Mouse (Mus musculus): ENCODE data around the gene Camta2. TPM values are rescaled to one million over a fixed set of nuclear protein-coding genes. Genes with fewer than 3 reads are reported as not detected.

Gene Camta2
- total and polyA plus RNA-seq, 3 experiments, result 1.0 to 17.0 (median 4.9) TPM

DNA sequence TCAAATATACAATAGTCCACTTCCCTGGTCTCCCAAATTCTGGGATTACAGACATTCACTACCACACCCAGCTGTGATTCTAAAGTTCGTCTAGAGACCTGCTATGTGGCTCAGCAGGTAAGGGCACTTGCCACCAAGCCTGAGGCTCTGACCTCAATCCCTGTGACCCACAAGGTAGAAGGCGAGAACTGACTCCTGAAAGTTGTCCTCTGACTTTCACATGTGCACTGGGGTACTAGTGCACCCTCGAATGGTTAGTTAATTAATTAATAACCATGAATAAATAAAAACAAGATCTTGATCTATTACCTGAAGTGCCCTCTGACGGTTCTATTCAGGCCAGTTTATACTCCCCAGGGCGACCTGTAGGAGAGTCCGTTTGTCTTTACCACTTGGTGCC, 25.3 kb upstream of the Camta2 start:
- Histone ChIP-seq H3K79me2 (replicated peaks; ENCODE audit: control insufficient read depth, extremely low read depth, insufficient read depth, poor library complexity, severe bottlenecking) (no peaks in the 10 kb centered on the region), H3K27ac (ENCODE audit: insufficient read depth, low read depth) (no peak overlapping the region), H3K36me3 (replicated peaks in 1 of 2; ENCODE audit: control insufficient read depth in 1 of 2, insufficient read depth in 1 of 2, low read length in 1 of 2) (peaks cover 36 to 81% of the 10 kb centered on the region in 2 experiments), H3K27me3 (replicated peaks) (no peaks in the 10 kb centered on the region), H3K4me1 (ENCODE audit: control insufficient read depth in 1 of 2, insufficient read depth in 2 of 2) (peaks cover 0 to 14% of the 10 kb centered on the region in 2 experiments; a peak in 2 of 4 replicates), H3K9ac (ENCODE audit: insufficient read depth, low read depth) (no peak overlapping the region), H3K4me3 (replicated peaks in 1 of 3; ENCODE audit: low read depth in 2 of 3, low read length in 2 of 3, poor library complexity in 1 of 3) (no peak overlapping the region), H3K4me2 (ENCODE audit: insufficient read depth, low read depth, poor library complexity, severe bottlenecking) (no peak overlapping the region), H3K9me3 (replicated peaks; ENCODE audit: low read length) (no peaks in the 10 kb centered on the region)
- TF ChIP-seq UBTF (IDR thresholded peaks at IDR 0.05; ENCODE audit: low read depth, low read length) (no peak), ZC3H11A (IDR thresholded peaks at IDR 0.05; ENCODE audit: low read depth, low read length) (no peak), USF1 (IDR thresholded peaks at IDR 0.05; ENCODE audit: low read depth, low read length) (no peak), SMC3 (IDR thresholded peaks at IDR 0.05; ENCODE audit: low read depth, low read length) (no peak), POLR2A (IDR thresholded peaks at IDR 0.05; ENCODE audit: low read depth, low read length) (no peak), ETS1 (conservative IDR thresholded peaks at IDR 0.05; ENCODE audit: low read depth, low read length) (no peak), PAX5 (IDR thresholded peaks at IDR 0.05; ENCODE audit: low read length) (no peak), MAFK (IDR thresholded peaks at IDR 0.05; ENCODE audit: insufficient replicate concordance, low read length) (no peak), MAX (IDR thresholded peaks at IDR 0.05; ENCODE audit: low read length) (no peak), GABPA (IDR thresholded peaks at IDR 0.05; ENCODE audit: insufficient replicate concordance, low read depth, low read length) (no peak), RAD21 (IDR thresholded peaks at IDR 0.05; ENCODE audit: low read depth, low read length) (no peak), CTCF (conservative IDR thresholded peaks at IDR 0.05 in 1 of 2, IDR thresholded peaks at IDR 0.05 in 1 of 2; ENCODE audit: low read depth in 2 of 2, low read length in 2 of 2) (no peak), ZNF384 (IDR thresholded peaks at IDR 0.05; ENCODE audit: low read depth, low read length) (no peak), CHD2 (IDR thresholded peaks at IDR 0.05; ENCODE audit: low read length) (no peak), MEF2A (IDR thresholded peaks at IDR 0.05; ENCODE audit: borderline replicate concordance, low read depth, low read length) (no peak), RCOR1 (conservative IDR thresholded peaks at IDR 0.05; ENCODE audit: low read depth, low read length) (no peak), NELFE (IDR thresholded peaks at IDR 0.05; ENCODE audit: low read depth, low read length) (no peak), JUND (conservative IDR thresholded peaks at IDR 0.05; ENCODE audit: low read depth, low read length) (no peak)
- DNase-seq (ENCODE audit: extremely low read depth), result no peak
- in situ Hi-C loops (cut with MboI; ENCODE audit: low pct_ligation_motif_present, low pct_unique_long_range_greater_than_20kb, low sequenced_read_pairs), result no loop called here
- dilution Hi-C loops (cut with MboI; ENCODE audit: extremely low pct_ligation_motif_present, extremely low pct_unique_long_range_greater_than_20kb, low sequenced_read_pairs), result no loop called here

DNA sequence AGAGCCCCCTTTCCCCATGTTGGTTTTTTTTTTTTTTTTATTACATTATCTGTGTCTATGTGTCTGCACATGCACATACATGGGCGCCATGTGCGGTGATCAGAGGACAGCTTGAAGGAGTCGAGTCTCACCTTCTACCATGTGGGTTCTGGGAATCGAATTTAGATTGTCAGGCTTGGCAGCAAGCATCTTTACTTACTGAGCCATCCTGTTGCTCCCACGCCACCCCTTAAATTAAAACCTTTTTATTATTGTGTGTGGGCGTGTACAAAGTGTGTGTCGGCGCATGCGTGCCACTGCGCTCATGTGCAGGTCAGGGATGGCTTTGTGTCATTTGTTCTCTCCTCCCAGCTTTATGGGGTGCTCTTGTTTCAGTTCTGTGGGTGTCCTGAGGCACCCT, 23.1 kb upstream of the Camta2 start:
- DNase-seq (ENCODE audit: extremely low read depth), result no peak
- Histone ChIP-seq H3K27me3 (replicated peaks) (no peaks in the 10 kb centered on the region), H3K79me2 (replicated peaks; ENCODE audit: control insufficient read depth, extremely low read depth, insufficient read depth, poor library complexity, severe bottlenecking) (no peaks in the 10 kb centered on the region), H3K4me2 (ENCODE audit: insufficient read depth, low read depth, poor library complexity, severe bottlenecking) (no peak overlapping the region), H3K9ac (ENCODE audit: insufficient read depth, low read depth) (no peak overlapping the region), H3K27ac (ENCODE audit: insufficient read depth, low read depth) (no peak overlapping the region), H3K4me3 (replicated peaks in 1 of 3; ENCODE audit: low read depth in 2 of 3, low read length in 2 of 3, poor library complexity in 1 of 3) (no peak overlapping the region), H3K36me3 (replicated peaks in 1 of 2; ENCODE audit: control insufficient read depth in 1 of 2, insufficient read depth in 1 of 2, low read length in 1 of 2) (peaks cover 39 to 81% of the 10 kb centered on the region in 2 experiments), H3K9me3 (replicated peaks; ENCODE audit: low read length) (no peaks in the 10 kb centered on the region), H3K4me1 (ENCODE audit: control insufficient read depth in 1 of 2, insufficient read depth in 2 of 2) (peaks cover 0 to 12% of the 10 kb centered on the region in 2 experiments; a peak in 2 of 4 replicates)
- dilution Hi-C loops (cut with MboI; ENCODE audit: extremely low pct_ligation_motif_present, extremely low pct_unique_long_range_greater_than_20kb, low sequenced_read_pairs), result no loop called here
- TF ChIP-seq RAD21 (IDR thresholded peaks at IDR 0.05; ENCODE audit: low read depth, low read length) (no peak), MYC (IDR thresholded peaks at IDR 0.05; ENCODE audit: low read depth, low read length) (no peak), NELFE (IDR thresholded peaks at IDR 0.05; ENCODE audit: low read depth, low read length) (no peak), UBTF (IDR thresholded peaks at IDR 0.05; ENCODE audit: low read depth, low read length) (no peak), TBP (conservative IDR thresholded peaks at IDR 0.05; ENCODE audit: low read depth, low read length) (no peak), CHD2 (IDR thresholded peaks at IDR 0.05; ENCODE audit: low read length) (no peak), TCF12 (IDR thresholded peaks at IDR 0.05; ENCODE audit: low read depth, low read length) (no peak), ELF1 (IDR thresholded peaks at IDR 0.05; ENCODE audit: low read depth, low read length) (no peak), E2F4 (IDR thresholded peaks at IDR 0.05; ENCODE audit: insufficient replicate concordance, low read depth, low read length) (no peak), EP300 (IDR thresholded peaks at IDR 0.05; ENCODE audit: low read length) (no peak), IRF4 (IDR thresholded peaks at IDR 0.05; ENCODE audit: low read depth, low read length) (no peak), POLR2AphosphoS2 (IDR thresholded peaks at IDR 0.05; ENCODE audit: low read depth, low read length) (no peak), ZC3H11A (IDR thresholded peaks at IDR 0.05; ENCODE audit: low read depth, low read length) (no peak), CHD1 (IDR thresholded peaks at IDR 0.05; ENCODE audit: low read depth, low read length) (no peak)
- in situ Hi-C loops (cut with MboI; ENCODE audit: low pct_ligation_motif_present, low pct_unique_long_range_greater_than_20kb, low sequenced_read_pairs), result no loop called here

Data from CH12.LX (cell line).